14 mouse cellular contexts compared by ENCODE assay signal in the genomic region with DNA sequence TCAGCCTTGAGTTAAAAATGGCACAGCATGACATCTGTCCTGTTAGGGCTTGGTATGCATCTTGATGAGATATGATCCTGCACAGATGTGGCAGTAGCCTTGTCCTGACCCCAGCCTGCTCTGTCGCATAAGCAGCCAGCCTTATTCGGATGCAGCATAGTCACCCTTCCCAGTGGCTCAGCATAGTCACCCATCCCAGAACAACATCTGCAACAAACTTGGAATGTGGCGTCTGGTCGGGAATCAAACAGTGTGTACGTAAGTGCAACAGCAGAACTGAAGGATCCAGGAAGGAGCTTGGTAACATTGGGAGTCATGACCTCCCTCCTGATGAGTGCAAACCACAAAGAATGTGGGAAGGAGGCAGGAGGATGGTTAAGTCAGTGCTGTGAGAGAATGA.
"Had no signal": no experiment of that assay in that cellular context is flagged by ENCODE, and none has a peak within 500 bp of the region (broad histone marks: within the 10 kb centered on the region; RNA-seq: fewer than 3 reads in every experiment).

No protein-coding gene starts in this region.

- H3K4me1 ChIP-seq: kidney, embryonic 15.5 days; liver, embryonic 15.5 days had no signal

- DNase-seq: kidney, adult 2 months; kidney, postnatal 14 days; lung, embryonic 14.5 days; lung, postnatal 10 days; lung, postnatal 4 days; right cerebral cortex, postnatal 14 days; thymus, postnatal 4 days had no signal

- H3K27me3 ChIP-seq: kidney, embryonic 15.5 days; liver, embryonic 15.5 days had no signal

- H3K4me2 ChIP-seq: kidney, embryonic 15.5 days; liver, embryonic 11.5 days; liver, embryonic 15.5 days; lung, embryonic 14.5 days had no signal

- H3K36me3 ChIP-seq: kidney, embryonic 15.5 days; liver, embryonic 15.5 days; midbrain, embryonic 10.5 days had no signal

- H3K9me3 ChIP-seq: kidney, embryonic 15.5 days; liver, embryonic 15.5 days; midbrain, embryonic 10.5 days had no signal

- H3K27ac ChIP-seq: kidney, embryonic 15.5 days; left cerebral cortex, adult 2 months; liver, embryonic 15.5 days; midbrain, embryonic 10.5 days; stomach, postnatal 0 days had no signal

- H3K4me3 ChIP-seq: kidney, embryonic 15.5 days; left cerebral cortex, adult 2 months; liver, embryonic 15.5 days; midbrain, embryonic 10.5 days had no signal

- H3K9ac ChIP-seq: kidney, embryonic 15.5 days; liver, embryonic 15.5 days; lung, embryonic 14.5 days had no signal

- ATAC-seq: midbrain, embryonic 16.5 days had no signal
